Mouse (Mus musculus): ENCODE measurements around the gene Arih1. TPM values are rescaled to one million over a fixed set of nuclear protein-coding genes. Genes with fewer than 3 reads are reported as not detected.
"Not testable (repeated sequence)": the region's sequence is repeated elsewhere in the genome, so short reads cannot be mapped to it uniquely, and the experiment has no call there.

Gene Arih1
- polyA plus RNA-seq, 1 experiment from 2014 or later, result 7.0 TPM

- no peak for TF ChIP-seq EP300 (IDR thresholded peaks at IDR 0.05)
- no peak for TF ChIP-seq CTCF (IDR thresholded peaks at IDR 0.05)
- H3K9me3 ChIP-seq (ENCODE audit: low read length), result no peaks in the 10 kb centered on the region
- H3K27ac ChIP-seq (ENCODE audit: low read length), result no peak overlapping the region
- no peaks in the 10 kb centered on the region for H3K4me1 ChIP-seq (ENCODE audit: insufficient read depth, low read depth, low read length)
- 69% methylated on average over 1 of the region's 1 CpGs for WGBS
- peaks cover 15% of the 10 kb centered on the region for H3K36me3 ChIP-seq (ENCODE audit: insufficient read depth, low read length)
- H3K4me3 ChIP-seq (ENCODE audit: low read depth, low read length), result no peak overlapping the region
- no peak for DNase-seq (ENCODE audit: low spot score)
- H3K27me3 ChIP-seq (replicated peaks; ENCODE audit: insufficient read depth, low read length), result no peaks in the 10 kb centered on the region
- no peak overlapping the region for H3K4me2 ChIP-seq (replicated peaks; ENCODE audit: low read depth, low read length)
- no peak overlapping the region for H3K9ac ChIP-seq (replicated peaks; ENCODE audit: low read depth)
- ATAC-seq, result no peak
These were observed 98.1 kb downstream of the Arih1 start for GRCm38 (mm10) chr9:59388311-59388710.

DNA sequence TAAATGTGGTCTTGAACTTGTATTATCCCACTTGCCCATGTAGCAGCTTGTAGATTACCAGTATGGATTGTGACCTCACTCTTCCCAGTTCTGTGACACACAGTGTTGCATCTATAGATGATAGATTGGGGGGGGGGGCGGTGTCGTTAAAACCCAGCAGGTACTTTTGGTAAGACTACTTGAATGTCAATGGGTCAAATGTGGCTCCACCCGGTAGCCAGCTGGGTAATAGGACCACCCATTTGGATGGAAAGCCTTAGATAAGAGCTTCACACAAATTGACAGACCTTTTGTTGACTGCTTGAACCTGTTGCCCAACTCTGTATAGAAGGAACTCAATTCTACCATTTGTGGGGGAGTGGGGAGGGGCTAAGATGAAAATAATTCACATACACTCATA lies 99.0 kb downstream of the Arih1 start:
- no peak overlapping the region for H3K4me3 ChIP-seq (ENCODE audit: low read depth, low read length)
- DNase-seq (ENCODE audit: low spot score) (no peak), ATAC-seq (no peak)
- no peaks in the 10 kb centered on the region for H3K27me3 ChIP-seq (replicated peaks; ENCODE audit: insufficient read depth, low read length)
- H3K27ac ChIP-seq (ENCODE audit: low read length), result no peak overlapping the region
- no peaks in the 10 kb centered on the region for H3K4me1 ChIP-seq (ENCODE audit: insufficient read depth, low read depth, low read length)
- H3K9ac ChIP-seq (replicated peaks; ENCODE audit: low read depth), result no peak overlapping the region
- no peaks in the 10 kb centered on the region for H3K9me3 ChIP-seq (ENCODE audit: low read length)
- H3K4me2 ChIP-seq (replicated peaks; ENCODE audit: low read depth, low read length), result no peak overlapping the region
- WGBS, result 57% methylated on average over 3 of the region's 3 CpGs
- H3K36me3 ChIP-seq (ENCODE audit: insufficient read depth, low read length), result peaks cover 6% of the 10 kb centered on the region; the same call in 1 of the 2 replicates
- no peak for TF ChIP-seq CTCF (IDR thresholded peaks at IDR 0.05)
- no peak for TF ChIP-seq EP300 (IDR thresholded peaks at IDR 0.05)

GRCm38 (mm10) chr9:59375626-59376025 lies 110.8 kb downstream of the Arih1 start:
- Histone ChIP-seq H3K9me3 (ENCODE audit: low read length) (no peaks in the 10 kb centered on the region), H3K4me2 (replicated peaks; ENCODE audit: low read depth, low read length) (no peak overlapping the region), H3K27me3 (replicated peaks; ENCODE audit: insufficient read depth, low read length) (no peaks in the 10 kb centered on the region), H3K4me3 (ENCODE audit: low read depth, low read length) (no peak overlapping the region), H3K27ac (ENCODE audit: low read length) (no peak overlapping the region), H3K4me1 (ENCODE audit: insufficient read depth, low read depth, low read length) (no peaks in the 10 kb centered on the region), H3K9ac (replicated peaks; ENCODE audit: low read depth) (no peak overlapping the region), H3K36me3 (ENCODE audit: insufficient read depth, low read length) (no peaks in the 10 kb centered on the region)
- TF ChIP-seq EP300 (IDR thresholded peaks at IDR 0.05) (no peak), CTCF (IDR thresholded peaks at IDR 0.05) (no peak)
- DNase-seq (ENCODE audit: low spot score) (no peak), ATAC-seq (no peak)
- WGBS, result 89% methylated on average over 15 of the region's 15 CpGs

- no peak overlapping the region for H3K4me2 ChIP-seq (replicated peaks; ENCODE audit: low read depth, low read length)
- WGBS, result 84% methylated on average over 9 of the region's 9 CpGs
- H3K27me3 ChIP-seq (replicated peaks; ENCODE audit: insufficient read depth, low read length), result no peaks in the 10 kb centered on the region
- H3K27ac ChIP-seq (ENCODE audit: low read length), result no peak overlapping the region
- no peaks in the 10 kb centered on the region for H3K36me3 ChIP-seq (ENCODE audit: insufficient read depth, low read length)
- no peak overlapping the region for H3K9ac ChIP-seq (replicated peaks; ENCODE audit: low read depth)
- no peak overlapping the region for H3K4me3 ChIP-seq (ENCODE audit: low read depth, low read length)
- H3K4me1 ChIP-seq (ENCODE audit: insufficient read depth, low read depth, low read length), result no peaks in the 10 kb centered on the region
- DNase-seq (ENCODE audit: low spot score) (no peak), ATAC-seq (no peak)
- H3K9me3 ChIP-seq (ENCODE audit: low read length), result no peaks in the 10 kb centered on the region
- TF ChIP-seq CTCF (IDR thresholded peaks at IDR 0.05), result no peak
- no peak for TF ChIP-seq EP300 (IDR thresholded peaks at IDR 0.05)
These were observed 116.8 kb downstream of the Arih1 start for GRCm38 (mm10) chr9:59369646-59370045.

DNA sequence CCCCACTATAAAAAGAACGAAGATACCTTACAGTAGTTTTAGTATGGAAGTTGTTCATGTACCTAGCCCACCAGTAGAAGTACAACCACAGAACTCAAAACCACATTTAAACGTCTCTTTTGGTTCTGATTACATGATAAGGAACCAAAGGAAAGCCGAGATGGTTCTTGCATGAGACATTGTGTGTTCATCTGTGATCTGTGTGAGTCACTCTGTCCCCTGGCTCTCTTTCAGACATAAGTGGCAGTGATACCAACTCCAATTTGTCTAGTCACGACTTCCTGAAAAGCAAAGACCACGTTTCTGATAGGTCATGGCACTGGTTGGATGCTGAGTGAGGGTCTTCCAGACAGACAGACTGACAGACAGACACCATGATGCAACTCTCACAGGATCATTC lies 117.2 kb downstream of the Arih1 start:
- Histone ChIP-seq H3K36me3 (ENCODE audit: insufficient read depth, low read length) (no peaks in the 10 kb centered on the region), H3K4me3 (ENCODE audit: low read depth, low read length) (no peak overlapping the region), H3K27ac (ENCODE audit: low read length) (no peak overlapping the region), H3K9ac (replicated peaks; ENCODE audit: low read depth) (no peak overlapping the region), H3K27me3 (replicated peaks; ENCODE audit: insufficient read depth, low read length) (no peaks in the 10 kb centered on the region), H3K9me3 (ENCODE audit: low read length) (no peaks in the 10 kb centered on the region), H3K4me2 (replicated peaks; ENCODE audit: low read depth, low read length) (no peak overlapping the region), H3K4me1 (ENCODE audit: insufficient read depth, low read depth, low read length) (no peaks in the 10 kb centered on the region)
- 73% methylated on average over 5 of the region's 5 CpGs for WGBS
- no peak for ATAC-seq
- no peak for TF ChIP-seq CTCF (IDR thresholded peaks at IDR 0.05)
- TF ChIP-seq EP300 (IDR thresholded peaks at IDR 0.05), result no peak
- no peak for DNase-seq (ENCODE audit: low spot score)

DNA sequence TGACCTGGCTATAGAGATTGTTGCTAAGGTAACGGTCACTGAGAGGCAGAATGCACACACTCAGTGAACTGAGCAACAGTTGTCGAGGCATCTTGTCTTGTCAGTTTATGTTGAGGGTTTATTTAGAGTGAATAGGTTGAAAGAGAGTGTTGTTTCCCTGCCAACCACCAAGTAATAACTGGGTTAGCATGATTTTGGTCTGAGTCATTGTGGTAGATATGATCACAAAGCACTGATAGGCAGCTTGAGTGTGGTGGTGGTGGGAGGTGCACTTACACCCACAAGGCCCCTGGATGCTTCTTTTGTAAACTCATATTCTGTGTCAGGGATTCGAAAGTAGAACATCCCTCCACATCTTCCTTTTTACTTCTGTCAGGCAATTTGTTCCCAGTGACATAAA lies 125.9 kb downstream of the Arih1 start:
- H3K9me3 ChIP-seq (ENCODE audit: low read length); H3K4me2 ChIP-seq (replicated peaks; ENCODE audit: low read depth, low read length); H3K9ac ChIP-seq (replicated peaks; ENCODE audit: low read depth); H3K27ac ChIP-seq (ENCODE audit: low read length); H3K27me3 ChIP-seq (replicated peaks; ENCODE audit: insufficient read depth, low read length); DNase-seq (ENCODE audit: low spot score); H3K4me3 ChIP-seq (ENCODE audit: low read depth, low read length); H3K4me1 ChIP-seq (ENCODE audit: insufficient read depth, low read depth, low read length); ATAC-seq; H3K36me3 ChIP-seq (ENCODE audit: insufficient read depth, low read length): not testable (repeated sequence)
- WGBS, result no CpG with 5 or more reads among the region's 3 CpGs

DNA sequence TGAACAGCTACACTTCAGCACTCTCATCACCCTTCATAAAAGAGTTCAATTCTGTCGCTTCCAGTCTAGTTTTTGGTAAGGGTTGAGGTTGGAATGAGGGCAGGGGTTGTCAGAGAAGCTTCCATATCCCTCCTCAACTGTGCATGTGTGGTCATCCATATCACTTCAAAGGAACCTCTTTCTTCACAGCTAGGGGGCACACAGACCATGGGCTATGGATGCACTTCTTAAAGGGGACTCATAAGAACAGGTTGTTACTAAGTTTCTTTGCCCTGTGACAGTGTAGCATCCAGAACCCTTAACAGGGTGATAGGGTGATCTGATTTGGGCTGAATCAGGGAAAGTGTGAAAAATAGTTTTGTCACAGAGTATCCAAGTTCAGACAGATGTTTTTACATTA lies 128.4 kb downstream of the Arih1 start:
- not testable (repeated sequence) for H3K27ac ChIP-seq (ENCODE audit: low read length); H3K27me3 ChIP-seq (replicated peaks; ENCODE audit: insufficient read depth, low read length); ATAC-seq; H3K9me3 ChIP-seq (ENCODE audit: low read length); H3K4me2 ChIP-seq (replicated peaks; ENCODE audit: low read depth, low read length); H3K36me3 ChIP-seq (ENCODE audit: insufficient read depth, low read length); DNase-seq (ENCODE audit: low spot score); H3K4me1 ChIP-seq (ENCODE audit: insufficient read depth, low read depth, low read length); H3K4me3 ChIP-seq (ENCODE audit: low read depth, low read length); H3K9ac ChIP-seq (replicated peaks; ENCODE audit: low read depth)
- peak; percentile 45 for TF ChIP-seq CTCF (IDR thresholded peaks at IDR 0.05)
- WGBS, result 50% methylated on average over 1 of the region's 1 CpGs
